Mouse (Mus musculus): ENCODE measurements around the gene Klf13.

- TF ChIP-seq EP300 (IDR thresholded peaks at IDR 0.05; ENCODE audit: insufficient read depth, low read depth, low read length) (no peak), POLR2A (IDR thresholded peaks at IDR 0.05; ENCODE audit: insufficient read depth, low read depth, low read length) (no peak)
Observed at GRCm38 (mm10) chr7:63936986-63937235, 1.8 kb downstream of the Klf13 start.
